Mouse (Mus musculus) heart, embryonic 11.5 days (tissue): ENCODE results near the gene Adgb. TPM values are rescaled to one million over a fixed set of nuclear protein-coding genes. Genes with fewer than 3 reads are reported as not detected.
"Not testable (repeated sequence)": the region's sequence is repeated elsewhere in the genome, so short reads cannot be mapped to it uniquely, and the experiment has no call there.

Experiments
- ATAC-seq: fragments of 200-750 bp; cut with Nextera tagmentation; replicated peaks from 2 replicates; pipeline ENCODE4 v1.8.0; 2017; ENCODE audit warnings: moderate library complexity; ENCODE audit not compliant: insufficient number of reproducible peaks, low FRiP score, low TSS enrichment
- H3K27ac ChIP-seq: fragments of 300-500 bp; sonication (generic); 2 replicates; pipeline ENCODE4 v1.5.1; 2014; ENCODE audit warnings: mild to moderate bottlenecking, low read depth, low read length
- H3K27me3 ChIP-seq: fragments of 300-500 bp; sonication (generic); 2 replicates; pipeline ENCODE4 v1.6.1; 2014; ENCODE audit warnings: mild to moderate bottlenecking, low read length, mixed read lengths; ENCODE audit not compliant: control insufficient read depth, insufficient read depth
- H3K36me3 ChIP-seq: fragments of 300-500 bp; sonication (generic); 2 replicates; pipeline ENCODE4 v1.6.1; 2014; ENCODE audit warnings: mild to moderate bottlenecking, low read length, moderate library complexity, mixed read lengths; ENCODE audit not compliant: control insufficient read depth, insufficient read depth
- H3K4me1 ChIP-seq: fragments of 300-500 bp; sonication (generic); 2 replicates; pipeline ENCODE4 v1.6.1; 2014; ENCODE audit warnings: low read length; ENCODE audit not compliant: control insufficient read depth, insufficient read depth
- H3K4me2 ChIP-seq: fragments of 300-500 bp; sonication (generic); 2 replicates; pipeline ENCODE4 v1.6.1; 2014; ENCODE audit warnings: mild to moderate bottlenecking, moderate library complexity
- H3K4me3 ChIP-seq: fragments of 300-500 bp; sonication (generic); 2 replicates; pipeline ENCODE4 v1.5.1; 2014; ENCODE audit warnings: low read depth, low read length
- H3K9ac ChIP-seq: fragments of 300-500 bp; sonication (generic); 2 replicates; pipeline ENCODE4 v1.6.1; 2014; ENCODE audit warnings: mild to moderate bottlenecking, low read depth, low read length, moderate library complexity
- H3K9me3 ChIP-seq: fragments of 300-500 bp; sonication (generic); replicated peaks from 2 replicates; pipeline ENCODE4 v1.6.1; 2016; ENCODE audit warnings: low read length; ENCODE audit not compliant: control insufficient read depth
- WGBS: fragments of 180-500 bp; shearing (Covaris S2); extraction: QIAGEN DNeasy Blood & Tissue Kit; methylation state at CpG from one replicate; pipeline ENCODE4 v1.1.7; 2014; ENCODE audit not compliant: insufficient replicate concordance; 5-methylcytosine and 5-hydroxymethylcytosine counted together
- polyA plus RNA-seq: library from polyadenylated mRNA; unstranded; fragments of >200 nt; fragmentation: Nextera tagmentation; extraction: Ambion mirVana; gene quantifications from 2 replicates; pipeline ENCODE4 v1.2.1, GENCODE M21; 2014

The Adgb gene
- 0.14 and 0.24 TPM in 2 replicates for polyA plus RNA-seq

DNA sequence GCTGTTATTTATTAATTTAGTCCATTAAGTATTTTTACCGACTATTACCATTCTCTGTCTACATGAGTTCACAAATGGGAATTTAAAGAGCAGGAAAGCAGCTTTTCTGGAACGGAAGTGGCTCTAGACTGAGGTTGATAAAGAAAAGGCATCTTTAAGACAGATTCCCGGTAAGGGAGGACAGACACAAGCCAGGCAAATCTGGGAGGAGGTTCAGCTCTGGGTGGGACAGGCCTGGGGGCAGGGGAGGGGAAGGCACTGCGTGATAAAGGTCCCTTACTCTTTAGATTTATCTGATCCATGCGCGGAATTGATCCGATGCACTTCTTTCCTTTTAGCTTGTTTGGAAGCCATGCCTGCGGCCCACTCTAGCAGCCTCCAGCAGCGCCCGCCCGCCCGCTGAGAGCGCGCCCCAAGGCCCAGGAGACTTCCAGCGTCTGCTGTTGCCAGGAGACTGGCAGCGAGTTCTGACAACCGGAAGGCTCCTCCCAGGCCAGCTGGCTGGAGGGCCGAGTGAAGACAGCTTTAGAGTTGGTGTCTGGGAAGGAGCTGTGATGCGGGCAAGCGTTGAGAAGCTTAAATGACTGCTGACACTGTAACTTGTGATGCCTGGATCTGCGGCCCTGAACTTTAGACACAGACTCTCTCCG is at the start of gene Adgb:
Gene Adgb (minus strand): TSS at position 366 of the 650 bp plus-strand sequence.
- WGBS, result 2% methylated on average over 22 of the region's 22 CpGs
- H3K4me2 ChIP-seq, result peak within 1 kb of the TSS; percentile 61
- H3K4me3 ChIP-seq, result peak within 1 kb of the TSS; percentile 28
- peaks cover 7% of the 10 kb centered on the region; the same call in 1 of the 2 replicates for H3K27me3 ChIP-seq
- H3K27ac ChIP-seq, result no peak within 1 kb of the TSS
- peak within 1 kb of the TSS; percentile 12; the same call in 1 of the 2 replicates for H3K9ac ChIP-seq
- no peaks in the 10 kb centered on the region for H3K9me3 ChIP-seq
- H3K36me3 ChIP-seq, result no peaks in the 10 kb centered on the region
- peak; percentile 87 for ATAC-seq
- peaks cover 3% of the 10 kb centered on the region; the same call in 1 of the 2 replicates for H3K4me1 ChIP-seq

DNA sequence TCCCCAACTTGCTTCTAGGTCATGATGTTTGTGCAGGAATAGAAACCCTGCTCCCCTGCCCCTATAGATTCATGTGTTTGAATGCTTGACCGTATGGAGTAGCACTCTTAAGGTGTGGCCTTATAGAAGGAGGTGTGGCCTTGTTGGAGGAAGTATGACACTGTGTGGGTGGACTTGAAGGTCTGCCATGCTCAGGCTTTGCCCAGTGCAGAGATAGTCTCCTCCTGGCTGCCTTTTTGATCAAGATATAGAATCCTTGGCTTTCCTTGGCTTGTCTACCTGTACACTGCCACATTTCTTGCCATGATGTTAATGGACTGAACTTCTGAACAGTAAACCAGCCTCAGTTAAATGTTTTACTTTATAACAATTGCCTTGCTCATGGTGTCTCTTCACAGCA is 8.0 kb upstream of the Adgb start:
- no peak overlapping the region for H3K4me3 ChIP-seq
- no peaks in the 10 kb centered on the region for H3K36me3 ChIP-seq
- H3K27ac ChIP-seq, result no peak overlapping the region
- no peak for ATAC-seq
- WGBS, result 87% methylated on average over 1 of the region's 1 CpGs
- no peak overlapping the region for H3K4me2 ChIP-seq
- no peaks in the 10 kb centered on the region for H3K27me3 ChIP-seq
- no peaks in the 10 kb centered on the region for H3K9me3 ChIP-seq
- no peak overlapping the region for H3K9ac ChIP-seq
- no peaks in the 10 kb centered on the region for H3K4me1 ChIP-seq

GRCm38 (mm10) chr10:10477429-10477828 is 5.3 kb upstream of the Adgb start:
- WGBS, result 53% methylated on average over 10 of the region's 10 CpGs
- not testable (repeated sequence) for ATAC-seq, H3K9ac ChIP-seq, H3K36me3 ChIP-seq, H3K4me1 ChIP-seq, H3K4me3 ChIP-seq, H3K27ac ChIP-seq, H3K9me3 ChIP-seq, H3K4me2 ChIP-seq, H3K27me3 ChIP-seq

GRCm38 (mm10) chr10:10476956-10477355 is 4.8 kb upstream of the Adgb start:
- no peak for ATAC-seq
- peaks cover 7% of the 10 kb centered on the region; the same call in 1 of the 2 replicates for H3K27me3 ChIP-seq
- no peak overlapping the region for H3K4me3 ChIP-seq
- H3K9me3 ChIP-seq, result no peaks in the 10 kb centered on the region
- WGBS, result 33% methylated on average over 5 of the region's 5 CpGs
- H3K27ac ChIP-seq, result no peak overlapping the region
- peaks cover 3% of the 10 kb centered on the region; the same call in 1 of the 2 replicates for H3K4me1 ChIP-seq
- H3K36me3 ChIP-seq, result no peaks in the 10 kb centered on the region
- H3K4me2 ChIP-seq, result no peak overlapping the region
- no peak overlapping the region for H3K9ac ChIP-seq

DNA sequence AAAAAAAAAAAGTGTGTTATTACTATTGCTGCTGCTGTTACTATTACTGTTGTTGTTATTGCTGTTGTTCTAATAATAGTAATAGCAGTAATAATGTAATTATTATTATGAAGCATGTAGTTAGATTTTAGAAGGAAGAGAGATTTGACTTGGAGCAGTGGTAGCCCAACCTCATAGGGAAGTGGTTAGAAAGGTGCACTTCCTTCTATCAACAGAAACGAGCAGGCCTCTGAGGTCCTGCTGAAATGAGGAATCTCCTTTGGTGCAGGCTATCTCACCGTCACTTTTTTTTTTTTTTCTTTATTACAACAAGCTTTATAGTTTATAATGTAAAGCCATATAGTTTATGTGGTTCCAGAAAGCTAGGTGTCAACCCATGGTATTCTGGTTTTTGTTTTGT is 4.4 kb upstream of the Adgb start:
- no peak overlapping the region for H3K4me2 ChIP-seq
- peaks cover 7% of the 10 kb centered on the region; the same call in 1 of the 2 replicates for H3K27me3 ChIP-seq
- H3K27ac ChIP-seq, result no peak overlapping the region
- ATAC-seq, result no peak
- peaks cover 3% of the 10 kb centered on the region; the same call in 1 of the 2 replicates for H3K4me1 ChIP-seq
- H3K36me3 ChIP-seq, result no peaks in the 10 kb centered on the region
- no peak overlapping the region for H3K4me3 ChIP-seq
- no peak overlapping the region for H3K9ac ChIP-seq
- WGBS, result 56% methylated on average over 2 of the region's 2 CpGs
- no peaks in the 10 kb centered on the region for H3K9me3 ChIP-seq

DNA sequence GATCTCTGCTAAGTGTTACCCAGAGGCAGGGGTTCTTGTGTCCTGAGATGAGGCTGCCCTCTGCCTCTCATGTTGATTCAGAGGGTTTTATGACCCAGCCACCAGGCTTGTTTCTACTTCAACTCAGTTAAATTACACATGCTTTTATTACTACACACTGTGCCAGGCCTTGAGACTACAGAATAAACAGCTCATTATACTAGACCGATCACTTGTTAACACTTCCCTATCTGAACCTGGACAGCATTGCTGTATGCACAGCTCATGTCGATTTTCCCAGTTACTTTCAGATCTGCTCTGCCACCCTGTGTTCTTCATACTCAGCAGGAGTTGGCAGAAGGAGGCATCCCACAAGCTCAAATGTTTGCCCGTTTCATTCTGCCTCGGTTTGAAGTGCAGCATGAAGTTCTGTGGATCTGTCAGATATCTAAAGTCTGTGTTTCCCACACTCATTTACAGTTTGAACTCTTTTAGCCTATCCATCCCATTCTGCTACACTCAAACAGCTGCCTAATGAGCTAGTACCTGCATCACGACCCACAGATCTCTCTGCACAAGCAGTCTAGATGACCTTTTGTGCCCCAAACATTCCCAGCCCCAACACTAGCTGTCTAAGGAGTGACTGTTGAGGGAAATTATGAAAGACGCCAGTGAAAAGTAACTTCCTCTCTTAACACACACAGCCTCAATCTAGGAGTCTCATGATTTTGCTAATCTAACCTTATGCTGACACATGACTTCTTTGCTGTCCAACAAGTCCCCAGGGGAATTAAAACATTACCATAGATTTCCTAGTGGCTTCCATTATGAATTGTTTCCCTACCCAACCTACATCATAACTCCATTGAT is 3.2 kb downstream of the Adgb start:
- H3K27me3 ChIP-seq, result peaks cover 1% of the 10 kb centered on the region; the same call in 1 of the 2 replicates
- no peaks in the 10 kb centered on the region for H3K36me3 ChIP-seq
- 44% methylated on average over 6 of the region's 6 CpGs for WGBS
- no peaks in the 10 kb centered on the region for H3K9me3 ChIP-seq
- H3K27ac ChIP-seq, result no peak overlapping the region
- peaks cover 3% of the 10 kb centered on the region; the same call in 1 of the 2 replicates for H3K4me1 ChIP-seq
- H3K4me2 ChIP-seq, result no peak overlapping the region
- no peak overlapping the region for H3K4me3 ChIP-seq
- no peak overlapping the region for H3K9ac ChIP-seq
- ATAC-seq, result no peak

DNA sequence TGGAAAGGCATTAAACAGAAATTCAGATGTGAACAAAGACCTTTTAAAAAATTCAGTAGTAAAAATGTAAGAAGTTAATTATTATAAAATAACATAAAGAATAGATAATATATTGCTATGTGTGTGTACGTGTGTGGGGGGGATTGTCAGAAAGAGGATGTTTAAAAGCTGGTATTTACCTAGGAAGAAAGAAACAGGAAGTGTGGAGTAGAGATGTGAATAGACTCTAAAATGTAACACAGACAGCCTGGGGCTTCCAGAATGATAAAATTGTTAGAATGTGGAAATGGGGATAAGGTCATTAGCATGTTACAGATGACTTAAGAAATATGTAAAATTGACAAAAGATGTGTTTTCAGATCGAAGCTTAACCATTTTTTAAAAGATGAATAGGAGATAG is 12.0 kb downstream of the Adgb start:
- H3K27me3 ChIP-seq, result no peaks in the 10 kb centered on the region
- WGBS, result 65% methylated on average over 2 of the region's 2 CpGs
- ATAC-seq, result no peak
- no peak overlapping the region for H3K4me3 ChIP-seq
- no peaks in the 10 kb centered on the region for H3K4me1 ChIP-seq
- no peaks in the 10 kb centered on the region for H3K9me3 ChIP-seq
- H3K4me2 ChIP-seq, result no peak overlapping the region
- no peaks in the 10 kb centered on the region for H3K36me3 ChIP-seq
- H3K27ac ChIP-seq, result no peak overlapping the region
- no peak overlapping the region for H3K9ac ChIP-seq

DNA sequence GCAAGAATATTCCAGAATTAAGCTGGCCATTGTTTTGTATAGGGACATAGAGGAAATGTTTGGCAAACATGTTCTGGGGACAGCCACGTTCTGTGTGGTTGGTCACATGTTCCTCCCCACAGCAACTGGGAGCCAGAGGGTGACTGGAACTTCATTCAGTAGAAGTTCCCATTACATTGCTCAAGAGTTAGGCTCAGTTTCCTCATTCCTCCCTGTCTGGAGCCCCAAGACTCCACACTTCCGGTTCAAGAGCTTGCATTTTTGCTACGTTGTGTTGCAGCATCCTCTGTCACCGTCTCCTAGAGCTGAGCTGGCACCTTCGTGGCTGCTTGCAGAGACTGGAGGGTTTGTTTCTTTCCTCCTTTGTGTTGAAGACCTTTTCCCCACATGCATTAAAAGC is 15.1 kb downstream of the Adgb start:
- Histone ChIP-seq H3K36me3 (no peaks in the 10 kb centered on the region), H3K27ac (no peak overlapping the region), H3K9ac (no peak overlapping the region), H3K27me3 (no peaks in the 10 kb centered on the region), H3K4me1 (no peaks in the 10 kb centered on the region), H3K9me3 (no peaks in the 10 kb centered on the region), H3K4me2 (no peak overlapping the region), H3K4me3 (no peak overlapping the region)
- WGBS, result 70% methylated on average over 5 of the region's 5 CpGs
- ATAC-seq, result no peak
